Mouse (Mus musculus) B cell, adult 2 months (primary cell): ENCODE data around the gene Apba1.

Experiments
- DNase-seq, 2 experiments: peaks; one replicate each; pipeline ENCODE4 v3.0.0; 2022

Apba1 gene

GRCm38 (mm10) chr19:23946026-23946685, 187.5 kb downstream of the Apba1 start:
- DNase-seq = no peak

GRCm38 (mm10) chr19:23946751-23947150, 188.1 kb downstream of the Apba1 start:
- no peak for DNase-seq

- DNase-seq = no peak
These were observed 189.2 kb downstream of the Apba1 start for GRCm38 (mm10) chr19:23947871-23948270.

- DNase-seq = no peak
These were observed 189.8 kb downstream of the Apba1 start for GRCm38 (mm10) chr19:23948301-23949000.

GRCm38 (mm10) chr19:23955461-23955860, 196.8 kb downstream of the Apba1 start:
- DNase-seq = no peak

- peak; percentile 19 to 21 for DNase-seq
These were observed 197.8 kb downstream of the Apba1 start for GRCm38 (mm10) chr19:23956299-23956975.

GRCm38 (mm10) chr19:23957563-23957962, 198.9 kb downstream of the Apba1 start:
- DNase-seq = no peak

- DNase-seq = no peak
These were observed 200.2 kb downstream of the Apba1 start for GRCm38 (mm10) chr19:23958925-23959324.

GRCm38 (mm10) chr19:23959870-23960269, 201.2 kb downstream of the Apba1 start:
- no peak for DNase-seq

GRCm38 (mm10) chr19:23960275-23960674, 201.6 kb downstream of the Apba1 start:
- no peak for DNase-seq

GRCm38 (mm10) chr19:23960831-23961447, 202.3 kb downstream of the Apba1 start:
- DNase-seq = no peak

- peak; percentile 62 to 63 for DNase-seq
These were observed 202.8 kb downstream of the Apba1 start for GRCm38 (mm10) chr19:23961516-23961915.

GRCm38 (mm10) chr19:23964401-23964910, 205.8 kb downstream of the Apba1 start:
- DNase-seq = no peak

- no peak for DNase-seq
These were observed 207.7 kb downstream of the Apba1 start for GRCm38 (mm10) chr19:23966376-23966775.

- no peak for DNase-seq
These were observed 208.5 kb downstream of the Apba1 start for GRCm38 (mm10) chr19:23967156-23967555.

GRCm38 (mm10) chr19:23968125-23968861, 209.6 kb downstream of the Apba1 start:
- DNase-seq = no peak

GRCm38 (mm10) chr19:23968862-23969225, 210.2 kb downstream of the Apba1 start:
- DNase-seq = no peak

GRCm38 (mm10) chr19:23970374-23970773, 211.7 kb downstream of the Apba1 start:
- no peak for DNase-seq

GRCm38 (mm10) chr19:23971391-23971790, 212.7 kb downstream of the Apba1 start:
- DNase-seq = no peak

- no peak for DNase-seq
These were observed 214.4 kb downstream of the Apba1 start for GRCm38 (mm10) chr19:23972881-23973649.

GRCm38 (mm10) chr19:23977901-23978443, 219.3 kb downstream of the Apba1 start:
- no peak for DNase-seq
